Mouse (Mus musculus): ENCODE data around the gene Exosc10. TPM values are rescaled to one million over a fixed set of nuclear protein-coding genes. Genes with fewer than 3 reads are reported as not detected.

The Exosc10 gene
- total RNA-seq, 2 experiments from 2014 or later, result 20.0 to 23.0 TPM

- intact Hi-C loops (cut with DNase I; ENCODE audit: low total_unique reads), result no loop called here
- no peak for DNase-seq
These were observed 5.4 kb downstream of the Exosc10 start for GRCm38 (mm10) chr4:148563595-148563994.

- intact Hi-C loops (cut with DNase I; ENCODE audit: low total_unique reads), result no loop called here
These were observed 11.9 kb downstream of the Exosc10 start for GRCm38 (mm10) chr4:148570138-148570537.

GRCm38 (mm10) chr4:148570693-148571295 lies 12.6 kb downstream of the Exosc10 start:
- no peak for DNase-seq
- intact Hi-C loops (cut with DNase I; ENCODE audit: low total_unique reads), result no loop called here

More at GRCm38 (mm10) chr4:148570138-148570537, 11.9 kb downstream of the Exosc10 start:
- no peak for DNase-seq

- intact Hi-C loops (cut with DNase I; ENCODE audit: low total_unique reads), result no loop called here
These were observed 15.0 kb downstream of the Exosc10 start for GRCm38 (mm10) chr4:148573222-148573621.

GRCm38 (mm10) chr4:148580765-148581164 lies 22.5 kb downstream of the Exosc10 start:
- no peak for DNase-seq
- intact Hi-C loops (cut with DNase I; ENCODE audit: low total_unique reads), result no loop called here

More at GRCm38 (mm10) chr4:148573222-148573621, 15.0 kb downstream of the Exosc10 start:
- DNase-seq, result no peak

GRCm38 (mm10) chr4:148581422-148581821 lies 23.2 kb downstream of the Exosc10 start:
- intact Hi-C loops (cut with DNase I; ENCODE audit: low total_unique reads), result no loop called here
- DNase-seq, result no peak

- intact Hi-C loops (cut with DNase I; ENCODE audit: low total_unique reads), result no loop called here
- DNase-seq, result no peak
These were observed 25.0 kb downstream of the Exosc10 start for GRCm38 (mm10) chr4:148583257-148583656.

- intact Hi-C loops (cut with DNase I; ENCODE audit: low total_unique reads), result no loop called here
- no peak for DNase-seq
These were observed 28.4 kb downstream of the Exosc10 start for GRCm38 (mm10) chr4:148586648-148587047.

GRCm38 (mm10) chr4:148588793-148589192 lies 30.6 kb downstream of the Exosc10 start:
- intact Hi-C loops (cut with DNase I; ENCODE audit: low total_unique reads), result no loop called here
- peak; percentile 44 for DNase-seq

- intact Hi-C loops (cut with DNase I; ENCODE audit: low total_unique reads), result no loop called here
- no peak for DNase-seq
These were observed 31.3 kb downstream of the Exosc10 start for GRCm38 (mm10) chr4:148589565-148589964.

- peak; percentile 33 for DNase-seq
- intact Hi-C loops (cut with DNase I; ENCODE audit: low total_unique reads), result no loop called here
These were observed 32.4 kb downstream of the Exosc10 start for GRCm38 (mm10) chr4:148590421-148591170.

GRCm38 (mm10) chr4:148591171-148591630 lies 33.0 kb downstream of the Exosc10 start, which contains the start of gene Srm:
TSS of gene Srm (plus strand) at chr4:148591503.
- intact Hi-C loops (cut with DNase I; ENCODE audit: low total_unique reads), result no loop called here
- peak; percentile 99 for DNase-seq

- DNase-seq, result peak; percentile 42
- intact Hi-C loops (cut with DNase I; ENCODE audit: low total_unique reads), result no loop called here
These were observed 33.6 kb downstream of the Exosc10 start for GRCm38 (mm10) chr4:148591637-148592380.

GRCm38 (mm10) chr4:148593996-148594395 lies 35.8 kb downstream of the Exosc10 start:
- DNase-seq, result no peak
- intact Hi-C loops (cut with DNase I; ENCODE audit: low total_unique reads), result no loop called here

- intact Hi-C loops (cut with DNase I; ENCODE audit: low total_unique reads), result no loop called here
- no peak for DNase-seq
These were observed 37.7 kb downstream of the Exosc10 start for GRCm38 (mm10) chr4:148595916-148596315.

GRCm38 (mm10) chr4:148596731-148597130 lies 38.5 kb downstream of the Exosc10 start:
- no peak for DNase-seq
- intact Hi-C loops (cut with DNase I; ENCODE audit: low total_unique reads), result no loop called here

GRCm38 (mm10) chr4:148598826-148599225 lies 40.6 kb downstream of the Exosc10 start:
- no peak for DNase-seq

GRCm38 (mm10) chr4:148600316-148600715 lies 42.1 kb downstream of the Exosc10 start:
- DNase-seq, result no peak
- intact Hi-C loops (cut with DNase I; ENCODE audit: low total_unique reads), result no loop called here

More at GRCm38 (mm10) chr4:148598826-148599225, 40.6 kb downstream of the Exosc10 start:
- intact Hi-C loops (cut with DNase I; ENCODE audit: low total_unique reads), result no loop called here

- no peak for DNase-seq
- intact Hi-C loops (cut with DNase I; ENCODE audit: low total_unique reads), result no loop called here
These were observed 43.6 kb downstream of the Exosc10 start for GRCm38 (mm10) chr4:148601871-148602270.

Measured in gastrocnemius, postnatal 14 days (tissue).